Comparison of ENCODE assay signal across 28 mouse cellular contexts in the genomic region with DNA sequence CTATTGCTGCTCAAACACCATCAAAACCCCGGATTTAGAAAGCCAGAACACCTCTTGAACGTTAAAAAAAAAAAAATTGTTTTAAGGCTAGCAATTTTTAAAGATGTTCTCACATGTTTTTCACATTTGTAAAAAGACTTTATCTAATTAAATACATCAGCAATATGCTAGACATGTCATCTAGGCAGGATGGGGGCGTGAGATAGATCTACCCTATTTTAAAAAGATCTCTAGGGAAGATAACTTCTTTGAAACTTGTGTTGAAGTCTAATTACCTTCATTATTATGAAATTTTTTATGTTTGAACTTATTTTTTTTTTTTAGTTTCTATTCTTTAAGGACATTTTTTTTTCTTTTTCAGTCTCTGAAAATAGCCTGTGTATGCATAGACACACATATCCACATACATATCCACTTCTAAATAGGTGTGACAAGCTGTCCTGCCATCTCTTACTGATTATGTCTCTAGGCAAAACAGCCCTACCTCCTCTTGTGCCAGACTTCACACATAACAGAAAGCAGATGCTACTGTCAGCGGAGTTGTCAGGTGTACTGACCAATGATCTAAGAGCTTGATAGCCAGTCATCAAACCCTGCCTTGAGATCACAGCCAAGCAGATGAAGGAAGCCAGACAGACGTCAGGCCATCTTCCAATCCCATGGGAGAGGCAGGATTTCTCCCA.
A peak's percentile ranks its signal among the peaks of the same experiment; 100 is the strongest.
DNase-seq lines count a peak whose midpoint lies in the region; ATAC-seq lines count a peak whose summit lies in the region.
"Had no signal": no experiment of that assay in that cellular context is flagged by ENCODE, and none has a peak within 500 bp of the region (broad histone marks: within the 10 kb centered on the region; RNA-seq: fewer than 3 reads in every experiment).

No protein-coding gene starts in this region.

- no peak overlapping the region for H3K9ac ChIP-seq in lung, embryonic 16.5 days (ENCODE audit: low read length)
- no peak overlapping the region for H3K9ac ChIP-seq in stomach, embryonic 16.5 days (ENCODE audit: low read length)
- H3K9ac ChIP-seq: forebrain, embryonic 13.5 days; heart, embryonic 15.5 days; hindbrain, embryonic 12.5 days; limb, embryonic 13.5 days; lung, embryonic 15.5 days; midbrain, embryonic 13.5 days; neural tube, embryonic 13.5 days had no signal

- 0 out of 2 replicates have a peak, but pooled peaks cover 4% of the 10 kb centered on the region for H3K4me1 ChIP-seq in lung, embryonic 16.5 days (replicated peaks; ENCODE audit: control insufficient read depth, insufficient read depth, low read length)
- H3K4me1 ChIP-seq in brown adipose tissue, adult 24 weeks (ENCODE audit: control insufficient read depth, insufficient read depth, insufficient read length, low read length): peaks cover 37% of the 10 kb centered on the region
- H3K4me1 ChIP-seq in stomach, embryonic 16.5 days (ENCODE audit: control insufficient read depth, insufficient read depth, low read length): 0 out of 2 replicates have a peak, but pooled peaks cover 3% of the 10 kb centered on the region
- H3K4me1 ChIP-seq: hindbrain, embryonic 12.5 days; limb, embryonic 13.5 days; lung, embryonic 15.5 days had no signal

- H3K36me3 ChIP-seq in lung, embryonic 16.5 days (ENCODE audit: control insufficient read depth, insufficient read depth, low read length): peaks cover 13% of the 10 kb centered on the region
- H3K36me3 ChIP-seq in stomach, embryonic 16.5 days (ENCODE audit: control insufficient read depth, insufficient read depth, low read length): peaks cover 6% of the 10 kb centered on the region; the same call in 1 of the 2 replicates

- H3K4me2 ChIP-seq in lung, embryonic 16.5 days (ENCODE audit: low read depth, low read length): no peak overlapping the region
- H3K4me2 ChIP-seq in stomach, embryonic 16.5 days (ENCODE audit: low read depth, low read length): no peak overlapping the region
- H3K4me2 ChIP-seq: forebrain, embryonic 13.5 days; heart, embryonic 15.5 days; hindbrain, embryonic 12.5 days; limb, embryonic 13.5 days; liver, embryonic 11.5 days; lung, embryonic 15.5 days; midbrain, embryonic 13.5 days; neural tube, embryonic 13.5 days had no signal

- ATAC-seq in lung, embryonic 16.5 days (ENCODE audit: low read depth): no peak
- no peak for ATAC-seq in stomach, embryonic 16.5 days (ENCODE audit: insufficient read depth, low FRiP score)
- ATAC-seq: forebrain, embryonic 13.5 days; hindbrain, postnatal 0 days; midbrain, embryonic 13.5 days had no signal

- DNase-seq in lung, postnatal 14 days: no peak
- peak; percentile 30 for DNase-seq in MN1 (ENCODE audit: low spot score)
- DNase-seq in gastrocnemius, adult 18-20 months (ENCODE audit: low spot score): no peak
- no peak for DNase-seq in left cerebral cortex, postnatal 25 days (ENCODE audit: low spot score in 2 of 2)
- DNase-seq: adrenal gland, postnatal 10 days; cerebellum, adult 18-20 months; cerebellum, postnatal 10 days; gastrocnemius, postnatal 25 days; heart, adult 11 months; kidney, adult 18-20 months; kidney, postnatal 4 days; lung, postnatal 4 days had no signal

- H3K27ac ChIP-seq in lung, embryonic 16.5 days (ENCODE audit: low read length): peak overlapping the region; percentile 44; the same call in 1 of the 2 replicates
- peak overlapping the region; percentile 63 for H3K27ac ChIP-seq in brown adipose tissue, adult 24 weeks (replicated peaks; ENCODE audit: low read depth, low read length)
- H3K27ac ChIP-seq in stomach, embryonic 16.5 days (ENCODE audit: low read length): peak overlapping the region; percentile 64; the same call in 1 of the 2 replicates
- H3K27ac ChIP-seq: forebrain, embryonic 13.5 days; heart, embryonic 10.5 days; heart, embryonic 15.5 days; hindbrain, embryonic 12.5 days; hindbrain, postnatal 0 days; kidney, postnatal 0 days; limb, embryonic 13.5 days; lung, embryonic 15.5 days; midbrain, embryonic 13.5 days had no signal

- 85% methylated on average over 5 of the region's 5 CpGs for WGBS in lung, embryonic 16.5 days
- WGBS in stomach, embryonic 16.5 days: 82% methylated on average over 5 of the region's 5 CpGs

- intact Hi-C loops in left cerebral cortex, postnatal 25 days (cut with DNase I): no loop called here

- peaks cover 2% of the 10 kb centered on the region; the same call in 1 of the 2 replicates for H3K9me3 ChIP-seq in lung, embryonic 16.5 days (ENCODE audit: control insufficient read depth, low read length)
- H3K9me3 ChIP-seq in stomach, embryonic 16.5 days (replicated peaks; ENCODE audit: control insufficient read depth, low read length): no peaks in the 10 kb centered on the region
- H3K9me3 ChIP-seq: heart, embryonic 10.5 days; heart, embryonic 15.5 days; hindbrain, embryonic 12.5 days; limb, embryonic 13.5 days; lung, embryonic 15.5 days; midbrain, embryonic 13.5 days had no signal

- H3K27me3 ChIP-seq in lung, embryonic 16.5 days (ENCODE audit: control insufficient read depth, insufficient read depth, low read depth, low read length): no peaks in the 10 kb centered on the region
- H3K27me3 ChIP-seq in stomach, embryonic 16.5 days (ENCODE audit: control insufficient read depth, insufficient read depth, low read length): no peaks in the 10 kb centered on the region
- H3K27me3 ChIP-seq: CH12.LX; forebrain, embryonic 13.5 days; heart, embryonic 15.5 days; hindbrain, embryonic 12.5 days; limb, embryonic 13.5 days; lung, embryonic 15.5 days; megakaryocyte, embryonic 14.5 days; midbrain, embryonic 13.5 days; neural tube, embryonic 13.5 days had no signal

- H3K4me3 ChIP-seq in lung, embryonic 16.5 days (ENCODE audit: low read length): no peak overlapping the region
- H3K4me3 ChIP-seq in brown adipose tissue, adult 24 weeks (ENCODE audit: insufficient read depth, low read depth, low read length): no peak overlapping the region
- H3K4me3 ChIP-seq in stomach, embryonic 16.5 days (replicated peaks; ENCODE audit: low read length): no peak overlapping the region
- H3K4me3 ChIP-seq: forebrain, embryonic 13.5 days; heart, embryonic 10.5 days; heart, embryonic 15.5 days; hindbrain, embryonic 12.5 days; limb, embryonic 13.5 days; lung, embryonic 15.5 days; megakaryocyte, embryonic 14.5 days; midbrain, embryonic 13.5 days; neural tube, embryonic 13.5 days had no signal
